Mouse (Mus musculus): Measurements from ENCODE around the gene Gm20388. TPM values are rescaled to one million over a fixed set of nuclear protein-coding genes. Genes with fewer than 3 reads are reported as not detected.

The Gm20388 gene
- total RNA-seq, 2 experiments from 2014 or later, result 12.7 TPM; not detected in 1

DNA sequence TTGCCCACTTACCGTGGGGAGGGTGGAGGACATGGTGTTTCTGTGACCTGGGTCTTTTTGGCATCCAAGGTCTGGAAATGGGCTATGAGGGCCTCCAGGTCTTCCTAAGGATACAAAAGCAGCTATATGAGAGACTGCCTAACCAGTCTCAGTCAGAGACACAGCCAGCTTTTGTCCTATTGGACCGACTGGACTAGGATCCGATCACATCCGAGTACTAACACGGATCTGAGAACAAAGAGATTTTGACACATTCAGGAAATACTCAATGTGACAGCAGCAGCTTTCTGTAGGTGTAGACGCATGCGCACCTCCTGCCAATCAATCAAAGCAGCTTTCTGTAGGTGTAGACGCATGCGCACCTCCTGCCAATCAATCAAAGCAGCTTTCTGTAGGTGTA, 1911.1 kb downstream of the Gm20388 start:
- no peak for DNase-seq

DNA sequence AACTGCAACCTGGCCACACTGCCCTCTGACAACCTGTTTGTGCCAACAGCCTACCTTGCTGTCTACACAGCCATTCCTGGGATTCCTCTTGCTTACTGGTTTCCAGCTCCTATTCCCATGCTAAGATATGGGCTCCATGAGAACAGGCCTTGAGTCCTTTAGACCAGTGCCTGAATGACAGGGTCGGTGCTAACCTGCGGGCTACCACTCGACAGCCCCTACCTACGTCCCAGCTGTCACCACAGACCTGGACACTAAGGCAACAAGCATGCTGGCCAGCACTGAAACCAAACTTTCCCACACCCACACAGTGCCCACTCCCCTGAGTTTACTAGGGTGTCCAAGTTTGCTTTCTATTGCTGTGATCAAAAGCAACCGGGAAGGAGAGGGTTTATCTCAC, 1917.1 kb downstream of the Gm20388 start:
- DNase-seq, result no peak

DNA sequence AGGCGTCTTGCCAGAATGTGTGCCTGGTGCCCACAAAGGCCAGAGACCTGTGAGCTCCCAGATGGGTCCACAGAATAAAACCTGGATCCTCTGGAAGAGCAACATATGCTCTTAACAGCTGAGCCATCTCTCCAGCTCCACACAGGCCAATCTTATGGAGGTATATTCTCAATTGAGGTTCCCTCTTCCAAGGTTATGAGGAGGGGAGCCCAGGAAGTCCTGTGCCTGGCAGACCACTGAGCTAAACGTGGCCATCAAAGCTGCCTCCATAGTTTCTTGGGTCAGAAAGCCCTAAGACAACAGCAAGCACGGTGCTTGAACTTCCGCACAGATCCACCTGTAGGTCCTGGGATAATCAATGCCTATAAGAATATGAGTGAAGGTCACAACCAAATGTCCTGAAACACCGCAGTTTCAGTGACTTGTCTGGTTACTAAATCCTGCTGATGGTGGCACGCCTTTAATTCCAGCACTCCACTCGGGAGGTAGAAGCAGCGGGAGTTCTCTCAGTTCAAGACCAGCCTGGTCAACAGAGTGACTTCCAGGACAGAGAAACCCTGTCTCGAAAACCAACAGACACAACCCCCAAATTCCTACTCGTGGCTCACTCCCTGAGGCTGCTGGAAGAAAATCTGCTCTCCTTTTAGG, 1917.9 kb downstream of the Gm20388 start:
- DNase-seq, result peak in 1 of 2 experiments; percentile 1

DNA sequence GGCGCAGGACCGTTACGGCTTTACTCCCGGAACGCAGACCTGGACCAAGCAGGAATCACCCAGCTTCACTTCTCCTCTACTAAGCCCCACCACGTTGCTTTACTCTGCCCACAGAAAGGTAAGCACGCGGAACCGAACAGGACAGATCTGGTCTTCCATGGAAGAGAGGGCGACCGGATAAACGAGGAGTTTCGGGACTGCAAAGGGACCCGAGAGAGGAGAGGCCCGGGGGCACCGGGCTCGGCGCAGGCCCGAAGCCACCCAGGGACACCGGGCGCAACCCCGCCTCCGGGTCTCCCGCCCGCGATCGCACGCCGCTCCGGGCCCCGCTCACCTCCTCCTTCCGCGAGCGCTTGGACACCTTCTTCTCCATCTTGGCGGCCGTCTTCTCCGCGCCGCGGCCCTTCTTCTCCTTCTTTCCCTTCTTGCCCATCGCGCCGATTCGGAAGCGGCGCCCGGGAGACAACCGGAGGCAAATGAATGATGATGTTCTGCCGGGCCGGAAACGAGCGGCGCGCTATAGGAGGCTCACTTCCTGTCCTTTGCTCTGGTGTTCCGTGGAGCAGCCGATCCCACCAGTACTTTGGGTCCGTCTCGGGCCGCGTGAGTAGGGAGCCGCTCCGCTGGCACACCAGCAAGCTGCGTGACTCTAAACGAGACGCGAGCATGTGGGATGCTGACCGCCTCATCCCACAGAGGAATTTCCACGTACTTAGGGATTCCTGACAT, 1918.6 kb downstream of the Gm20388 start, which contains the start of gene Klhdc4:
Gene Klhdc4, minus strand, starts transcription at position 522 of the 729 bp plus-strand sequence.
- DNase-seq, result peak; percentile 87 to 89

DNA sequence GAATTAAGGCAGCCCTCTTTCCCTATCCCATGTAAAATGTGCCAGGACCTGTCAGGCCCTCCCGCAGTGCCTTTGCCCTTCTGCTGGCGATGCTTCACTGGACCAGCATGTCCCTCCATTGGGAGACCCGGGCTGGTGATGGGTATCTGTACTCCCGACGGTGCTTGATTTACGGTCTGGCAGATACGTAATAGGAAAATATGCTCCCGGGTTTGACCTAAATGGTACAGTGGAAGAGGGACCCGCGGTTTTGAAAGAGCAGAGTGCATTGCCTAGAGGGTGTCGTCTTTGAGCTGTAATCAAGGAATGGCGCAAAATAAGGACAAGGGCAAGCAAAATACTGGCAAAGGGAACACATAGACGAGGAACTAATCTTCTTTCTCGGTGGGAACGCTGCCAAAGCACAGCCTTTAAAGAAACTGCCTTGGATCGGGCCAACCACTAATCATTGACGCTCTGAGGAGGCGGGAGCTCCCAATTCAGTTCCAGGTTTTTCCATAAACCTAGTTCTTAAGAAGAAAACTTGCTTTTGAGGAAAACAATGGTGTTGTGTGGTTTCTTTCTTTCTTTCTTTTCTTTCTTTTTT, 1919.2 kb downstream of the Gm20388 start:
- DNase-seq, result no peak

DNA sequence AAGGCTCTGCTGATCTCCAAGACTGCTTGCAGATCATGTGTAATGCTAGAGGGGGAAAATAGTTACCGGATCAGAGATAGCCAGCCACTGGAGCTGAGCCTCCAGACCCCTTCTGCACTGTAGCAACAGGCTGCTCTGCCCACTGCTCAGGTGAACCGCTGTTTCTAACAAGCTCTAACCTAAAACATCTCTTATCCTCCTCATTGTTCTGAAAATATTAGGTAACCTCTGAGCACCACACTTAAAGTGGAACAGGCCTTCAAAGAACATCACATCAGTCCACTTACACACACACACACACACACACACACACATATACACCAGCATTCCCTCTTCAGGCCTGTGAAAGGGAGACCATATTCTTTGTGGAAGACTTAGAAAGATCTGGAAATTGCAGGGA, 1921.4 kb downstream of the Gm20388 start:
- no peak for DNase-seq

DNA sequence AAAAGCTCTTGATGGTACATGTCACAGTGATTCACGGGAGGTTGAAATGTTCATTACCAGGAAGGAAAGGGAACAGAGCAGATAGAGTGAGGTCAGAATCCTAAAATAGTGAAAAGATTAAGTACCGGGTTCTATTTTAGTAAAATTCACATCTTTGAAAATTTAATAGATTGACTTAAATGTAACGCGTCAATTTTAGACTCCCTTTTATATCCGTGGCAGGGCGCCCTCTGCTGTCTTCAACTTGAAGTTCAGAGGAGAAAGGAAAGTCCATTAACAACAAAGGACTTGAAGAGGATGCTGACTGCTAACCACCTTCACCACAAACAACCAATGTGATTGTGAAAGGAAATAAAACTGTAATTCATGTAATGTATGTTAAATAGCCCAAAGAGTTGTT, 1921.9 kb downstream of the Gm20388 start:
- DNase-seq, result peak; percentile 55 to 70

DNA sequence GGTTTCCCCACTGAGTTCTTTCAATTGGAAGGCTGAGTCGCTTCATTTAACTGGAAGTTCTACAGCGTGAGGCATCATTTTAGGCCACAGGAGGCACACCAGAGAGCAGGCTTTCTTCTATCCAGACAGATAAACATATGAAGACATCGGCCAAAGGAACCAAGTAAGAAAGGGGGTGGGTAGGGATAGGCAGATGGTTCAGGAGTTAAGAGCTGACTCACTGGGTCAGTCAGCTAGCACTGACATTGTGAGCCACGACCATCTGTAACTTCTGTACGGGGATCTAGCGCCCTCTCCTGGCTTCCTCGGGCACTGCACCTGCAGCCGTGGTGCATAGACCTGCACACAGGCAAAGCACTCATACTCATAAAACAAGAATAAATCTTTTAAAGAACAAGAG, 1930.6 kb downstream of the Gm20388 start:
- peak; percentile 48 to 63 for DNase-seq

DNA sequence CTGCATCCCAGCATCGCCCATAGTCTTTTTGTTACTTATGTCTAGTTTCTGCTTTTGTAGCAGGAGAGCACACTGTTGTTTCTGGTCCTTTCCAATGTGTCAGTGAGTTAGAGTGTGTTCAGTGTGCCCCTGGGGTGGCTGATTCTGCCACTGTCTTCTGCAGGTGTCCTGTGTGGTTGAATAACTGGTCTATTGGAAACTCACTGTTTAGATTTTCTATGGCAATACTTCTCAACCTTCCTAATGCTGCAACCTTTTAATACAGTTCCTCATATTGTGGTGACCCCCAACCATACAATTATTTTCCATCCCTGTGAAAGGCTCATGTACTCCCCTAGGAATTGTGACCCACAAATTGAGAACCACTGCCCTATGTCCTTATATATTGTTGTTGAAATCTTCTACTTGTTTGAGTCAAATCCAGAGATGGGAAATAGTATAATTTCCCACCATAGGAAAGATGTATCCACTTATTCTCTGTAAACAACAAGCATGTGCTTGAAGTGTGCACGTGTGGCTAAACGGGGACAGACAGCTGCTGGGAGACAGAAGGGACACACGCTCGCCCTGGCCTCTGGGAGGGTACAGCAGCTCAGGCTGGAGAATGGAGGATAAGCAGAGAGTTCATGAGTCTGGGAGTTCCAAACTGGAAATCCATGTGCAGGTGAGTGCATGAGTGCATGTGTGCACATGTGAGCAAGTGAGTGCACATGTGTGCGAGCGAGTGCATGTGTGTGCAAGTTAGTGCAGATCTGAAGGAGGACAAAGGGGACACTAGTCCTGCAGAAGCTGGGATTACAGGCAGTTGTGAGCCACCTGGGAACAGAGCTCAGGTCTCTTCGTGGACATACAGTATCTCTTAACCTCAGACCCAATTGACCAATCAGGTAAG, 1931.7 kb downstream of the Gm20388 start:
- no peak for DNase-seq

DNA sequence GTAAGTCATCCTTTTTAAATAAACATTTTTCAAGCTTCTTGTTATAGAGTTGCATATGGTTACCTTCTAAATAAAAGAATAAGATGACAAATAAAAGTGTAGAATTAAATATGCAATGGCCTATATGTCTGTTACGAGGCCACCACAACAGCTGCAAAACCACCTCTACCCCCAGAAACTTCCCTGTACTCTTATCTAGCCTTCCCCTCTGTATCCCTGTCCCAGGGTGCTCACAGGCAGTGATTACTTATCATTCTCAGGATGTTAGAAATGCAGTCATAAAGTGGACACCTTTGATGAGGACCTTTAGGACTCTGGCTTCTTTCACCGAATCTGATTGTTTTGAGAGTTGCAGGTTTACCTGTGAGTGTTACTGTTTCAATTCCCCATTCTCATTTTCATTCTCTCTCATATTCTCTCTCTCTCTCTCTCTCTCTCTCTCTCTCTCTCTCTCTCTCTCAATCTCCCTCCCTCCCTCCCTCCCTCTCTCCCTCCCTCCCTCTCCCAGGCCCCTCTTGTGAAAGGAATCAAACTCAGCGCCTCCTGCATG, 1932.6 kb downstream of the Gm20388 start:
- no peak for DNase-seq

DNA sequence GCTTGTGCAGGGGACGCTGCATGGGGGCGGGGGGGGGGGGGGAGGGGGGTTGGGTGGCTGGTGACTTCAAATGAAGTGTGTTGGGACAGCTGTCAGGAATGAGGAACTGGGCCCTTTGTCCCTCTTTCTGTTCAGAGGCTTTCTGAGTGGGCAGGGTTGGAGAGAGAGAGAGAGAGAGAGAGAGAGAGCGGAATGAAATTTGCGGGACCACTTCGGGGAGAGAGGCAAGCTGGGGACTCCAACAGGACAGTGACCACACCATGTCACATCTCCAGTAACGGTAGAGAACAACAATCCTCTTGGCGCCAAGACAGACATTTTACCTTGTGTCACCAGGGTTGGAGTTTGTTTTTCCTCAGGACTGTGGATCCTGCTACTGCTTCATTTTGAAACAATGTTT, 1934.1 kb downstream of the Gm20388 start:
- DNase-seq, result no peak

DNA sequence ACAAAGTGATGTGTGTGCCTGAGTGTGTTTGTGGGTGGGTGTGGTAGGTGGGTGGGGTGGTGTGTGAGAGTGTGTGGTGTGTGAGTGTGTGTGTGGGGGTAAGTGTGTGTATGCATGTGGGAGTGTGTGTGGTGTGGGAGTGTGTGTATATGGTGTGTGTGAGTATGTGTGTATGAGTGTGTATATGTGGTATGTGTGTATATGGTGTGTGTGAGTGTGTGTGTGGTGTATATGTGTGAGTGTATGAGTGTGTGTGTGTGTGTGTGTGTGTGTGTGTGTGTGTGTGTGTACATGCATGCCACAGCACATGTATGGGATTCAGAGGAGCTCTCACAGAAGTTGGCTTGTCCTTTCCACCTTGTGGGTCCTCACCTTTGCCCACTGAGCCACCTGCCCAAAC, 1936.2 kb downstream of the Gm20388 start:
- DNase-seq, result no peak

DNA sequence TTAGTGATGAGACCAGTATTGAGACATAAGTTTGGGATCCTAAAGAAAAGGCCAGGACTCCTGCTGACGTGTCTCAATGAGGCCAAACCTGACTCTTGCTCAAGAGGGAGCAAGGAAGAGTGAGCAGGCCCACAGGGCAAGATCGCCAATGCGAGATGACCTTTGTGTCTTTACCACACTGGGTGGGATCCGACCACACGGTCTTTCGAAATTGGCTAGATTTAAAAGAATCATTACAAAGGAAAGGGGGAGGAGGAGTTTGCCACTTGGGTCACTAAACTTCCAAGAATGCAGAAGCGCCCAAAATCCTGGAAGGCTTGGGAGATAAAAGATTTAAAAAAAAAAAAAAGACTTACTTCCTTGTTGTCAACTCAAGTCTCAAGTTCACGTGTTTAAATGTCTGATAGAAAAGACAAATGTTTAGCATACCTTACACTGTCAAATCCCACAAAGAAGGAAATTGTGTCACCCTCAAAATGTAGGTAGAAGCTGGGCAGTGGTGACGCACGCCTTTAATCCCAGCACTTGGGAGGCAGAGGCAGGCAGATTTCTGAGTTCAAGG, 1936.7 kb downstream of the Gm20388 start:
- no peak for DNase-seq

DNA sequence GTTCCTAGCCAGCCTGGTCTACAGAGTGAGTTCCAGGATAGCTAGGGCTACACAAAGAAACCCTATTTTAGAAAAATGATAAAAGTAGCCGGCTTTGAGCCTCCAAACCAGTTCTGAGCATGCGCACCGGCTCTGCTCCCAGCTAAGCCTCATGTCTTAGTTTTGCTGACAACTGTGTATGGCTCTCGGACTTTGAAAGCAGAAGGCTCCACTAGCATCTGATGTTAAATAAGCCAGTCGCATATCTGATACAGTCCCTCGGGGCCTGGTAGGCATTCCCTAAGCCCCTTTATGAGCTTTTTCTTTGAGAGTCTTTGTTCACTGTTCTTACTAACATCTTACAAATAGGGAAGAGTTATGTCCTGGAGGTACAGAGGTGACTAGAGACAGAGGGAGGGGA, 1937.3 kb downstream of the Gm20388 start:
- DNase-seq, result no peak

DNA sequence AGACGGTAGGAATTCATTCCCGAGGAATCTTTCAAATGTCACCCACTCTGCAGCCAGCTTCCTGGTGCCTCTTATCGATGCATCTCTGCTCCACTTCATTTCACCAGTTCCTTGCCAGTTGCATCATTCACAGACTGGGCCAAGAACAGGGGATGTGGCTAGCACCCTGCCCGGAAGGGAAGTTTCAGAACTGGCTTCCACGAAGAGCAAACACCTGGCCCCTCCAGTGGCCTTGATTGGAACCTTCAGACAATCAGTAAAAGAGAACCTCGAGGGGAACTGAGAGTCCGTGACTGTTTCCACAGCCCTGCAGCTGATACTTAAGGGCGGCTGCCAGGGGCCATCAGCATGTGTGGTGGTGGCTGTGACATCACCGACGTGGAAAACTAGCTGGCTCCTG, 1937.9 kb downstream of the Gm20388 start:
- DNase-seq, result no peak

DNA sequence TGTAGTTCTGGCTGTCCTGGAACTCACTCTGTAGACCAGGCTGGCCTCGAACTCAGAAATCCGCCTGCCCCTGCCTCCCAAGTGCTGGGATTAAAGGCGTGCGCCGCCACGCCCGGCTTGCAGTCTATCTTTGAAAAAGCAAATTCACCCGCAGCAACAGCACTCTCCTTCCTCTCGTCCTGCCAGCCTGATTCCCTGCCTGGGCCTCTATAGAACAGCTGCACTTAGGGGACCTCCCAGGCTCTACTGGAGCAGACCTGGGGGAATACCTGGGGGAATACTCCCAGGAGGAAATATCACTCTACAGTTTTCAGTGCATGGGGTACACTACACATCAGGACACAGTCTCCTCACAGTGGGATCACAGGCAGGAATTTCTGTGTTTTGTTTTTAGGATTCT, 1938.7 kb downstream of the Gm20388 start:
- DNase-seq, result no peak

DNA sequence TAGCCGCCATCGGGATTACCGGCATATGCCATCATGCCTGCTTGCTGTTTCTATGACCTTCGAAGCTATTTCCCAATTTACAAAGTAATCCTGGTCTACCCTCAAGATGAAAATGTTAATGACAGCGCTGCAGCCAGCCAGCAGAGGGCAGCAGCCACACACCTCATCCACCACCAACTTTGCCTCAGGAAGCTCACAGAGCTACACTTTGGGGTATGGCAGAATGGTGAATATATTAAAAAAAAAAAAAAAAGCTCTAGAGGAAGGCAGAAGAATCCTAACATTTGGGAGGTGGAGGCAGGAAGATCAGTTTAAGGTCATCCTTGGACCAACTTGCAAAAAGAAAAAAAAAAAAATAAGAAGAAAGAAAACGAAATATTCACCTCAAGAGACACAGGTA, 1939.4 kb downstream of the Gm20388 start:
- peak; percentile 71 to 76 for DNase-seq

DNA sequence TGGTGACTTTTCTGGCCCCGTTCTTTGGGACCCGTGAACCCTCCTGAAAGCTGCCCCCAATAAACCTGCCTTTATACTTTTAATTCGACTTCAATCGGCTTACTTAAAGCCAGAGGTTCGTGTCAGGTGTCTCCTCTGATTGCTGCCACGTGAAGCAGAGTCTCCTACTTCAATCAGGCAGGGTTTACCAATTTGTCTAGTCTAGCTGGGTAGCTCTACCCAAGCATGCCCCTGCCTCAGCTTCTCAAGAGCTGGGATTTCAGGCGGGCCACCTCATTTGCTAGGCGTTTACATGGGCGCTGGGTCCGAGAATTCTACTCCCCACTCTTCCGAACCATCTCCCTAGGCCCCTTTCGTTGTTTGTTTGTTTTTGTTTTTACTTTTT, 1939.8 kb downstream of the Gm20388 start:
- DNase-seq, result no peak

DNA sequence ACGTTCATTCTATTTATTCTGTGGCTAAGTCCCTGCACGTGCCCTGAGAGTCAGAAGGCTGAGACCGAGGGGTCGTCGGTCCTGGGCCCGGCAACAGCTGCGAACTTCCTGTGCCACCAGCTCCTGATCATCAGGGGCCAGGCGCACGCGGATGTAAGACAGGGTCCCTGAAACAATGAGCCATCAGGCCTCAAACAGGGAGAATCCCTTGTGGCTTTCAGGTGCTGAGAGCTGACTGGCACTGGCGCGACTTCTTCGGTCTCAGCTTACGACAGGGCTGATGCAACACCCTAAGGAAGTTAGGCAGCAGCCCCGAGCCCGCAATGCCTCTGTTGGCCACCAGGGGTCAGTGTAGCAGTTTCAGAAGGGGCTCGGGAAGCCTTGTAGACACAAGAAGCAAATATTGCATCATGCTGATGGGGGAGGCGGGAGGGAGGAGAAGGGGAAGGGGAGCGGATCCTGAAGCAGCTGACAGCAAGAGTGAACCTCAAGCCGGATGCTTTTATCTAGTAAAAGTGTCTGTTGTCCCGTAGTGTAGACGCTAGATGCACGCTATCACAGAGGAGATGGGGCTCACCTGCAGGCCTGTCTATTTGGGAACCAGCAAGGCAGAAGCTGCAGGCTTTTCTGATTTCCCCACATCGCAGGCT, 1940.3 kb downstream of the Gm20388 start:
- DNase-seq, result peak; percentile 94 to 97

DNA sequence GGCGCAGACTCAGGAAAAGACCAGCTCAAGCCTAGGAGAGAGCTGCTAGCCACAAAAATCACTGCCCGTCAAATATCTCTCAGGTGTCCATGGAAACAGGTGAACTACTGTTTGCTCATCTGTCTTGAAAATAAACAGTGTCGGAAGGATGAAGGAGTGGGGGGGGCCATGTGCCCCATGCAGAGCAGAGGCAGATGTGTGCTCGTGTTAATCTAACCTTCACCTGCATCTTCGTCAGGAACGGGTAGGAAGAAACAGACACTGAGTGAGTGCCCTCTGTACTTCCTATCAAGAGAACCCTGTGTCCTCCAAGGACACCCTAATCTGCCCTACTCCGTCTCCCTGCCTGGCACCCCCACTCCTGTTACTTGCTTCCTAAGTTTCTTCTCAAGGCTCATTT, 1941.1 kb downstream of the Gm20388 start:
- no peak for DNase-seq

DNA sequence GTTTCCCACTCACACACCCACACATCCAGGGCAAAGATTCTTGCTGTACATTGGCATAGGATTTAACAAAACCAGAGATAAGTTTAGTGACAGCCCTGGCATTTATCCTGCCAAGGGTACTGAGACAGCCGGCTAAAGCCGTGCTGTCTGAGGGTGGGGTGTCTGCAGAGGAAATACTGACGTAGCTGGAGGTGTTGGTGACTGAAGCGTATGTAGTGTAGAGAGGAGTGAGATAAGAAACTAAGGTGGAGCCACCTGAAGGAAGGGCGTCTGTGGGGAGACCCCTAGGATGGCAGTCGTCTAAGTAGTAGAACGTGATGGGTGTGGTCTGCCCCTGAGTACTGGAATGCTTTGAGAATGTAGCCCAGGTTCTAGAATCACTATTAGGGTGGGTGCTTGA, 1941.8 kb downstream of the Gm20388 start:
- no peak for DNase-seq

DNA sequence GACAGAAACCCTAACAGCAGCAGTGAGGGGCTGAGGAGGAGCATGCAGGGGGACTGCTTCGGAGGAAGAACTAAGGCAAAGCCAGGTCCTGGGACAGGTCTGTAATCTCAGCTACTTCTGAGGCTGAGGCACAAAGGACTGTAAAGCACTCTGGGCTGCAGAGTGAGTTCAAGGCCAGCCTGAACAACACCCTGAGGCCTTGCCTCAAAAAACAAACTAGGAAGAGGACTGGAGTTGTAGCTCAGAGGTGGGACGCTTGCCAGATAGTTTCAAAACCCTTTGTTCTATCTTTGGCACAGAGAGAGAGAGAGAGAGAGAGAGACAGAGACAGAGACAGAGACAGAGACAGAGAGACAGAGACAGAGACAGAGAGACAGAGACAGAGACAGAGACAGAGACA, 1942.9 kb downstream of the Gm20388 start:
- DNase-seq, result no peak
